Mouse (Mus musculus): Measurements from ENCODE around the gene Madcam1.

The Madcam1 gene

GRCm38 (mm10) chr10:79668076-79668475 is 3.7 kb downstream of the Madcam1 start:
- DNase-seq (ENCODE audit: low read depth, low spot score) = no peak

- peak; percentile 88 for DNase-seq (ENCODE audit: low read depth, low spot score)
Observed at GRCm38 (mm10) chr10:79668771-79669575, 4.6 kb downstream of the Madcam1 start, which contains the start of gene Tpgs1. Gene Tpgs1 (plus strand): TSS chr10:79669369.

GRCm38 (mm10) chr10:79669576-79670057 is 5.3 kb downstream of the Madcam1 start:
- DNase-seq (ENCODE audit: low read depth, low spot score) = peak; percentile 82

- DNase-seq (ENCODE audit: low read depth, low spot score) = no peak
Observed at GRCm38 (mm10) chr10:79670071-79670888, 5.9 kb downstream of the Madcam1 start.

- DNase-seq (ENCODE audit: low read depth, low spot score) = no peak
Observed at GRCm38 (mm10) chr10:79671396-79672087, 7.2 kb downstream of the Madcam1 start.

- DNase-seq (ENCODE audit: low read depth, low spot score) = no peak
Observed at GRCm38 (mm10) chr10:79672088-79672455, 7.7 kb downstream of the Madcam1 start.

GRCm38 (mm10) chr10:79673054-79673453 is 8.7 kb downstream of the Madcam1 start:
- DNase-seq (ENCODE audit: low read depth, low spot score) = no peak

- no peak for DNase-seq (ENCODE audit: low read depth, low spot score)
Observed at GRCm38 (mm10) chr10:79675346-79676035, 11.1 kb downstream of the Madcam1 start.

GRCm38 (mm10) chr10:79680606-79681495 is 16.5 kb downstream of the Madcam1 start:
- no peak for DNase-seq (ENCODE audit: low read depth, low spot score)

- DNase-seq (ENCODE audit: low read depth, low spot score) = peak; percentile 99
Observed at GRCm38 (mm10) chr10:79681591-79682245, 17.4 kb downstream of the Madcam1 start, which contains the start of gene Cdc34. Gene Cdc34 (plus strand): TSS chr10:79682195.

GRCm38 (mm10) chr10:79682551-79682915 is 18.2 kb downstream of the Madcam1 start:
- no peak for DNase-seq (ENCODE audit: low read depth, low spot score)

- peak; percentile 63 for DNase-seq (ENCODE audit: low read depth, low spot score)
Observed at GRCm38 (mm10) chr10:79682916-79683582, 18.7 kb downstream of the Madcam1 start.

- DNase-seq (ENCODE audit: low read depth, low spot score) = no peak
Observed at GRCm38 (mm10) chr10:79683726-79684640, 19.6 kb downstream of the Madcam1 start.

- DNase-seq (ENCODE audit: low read depth, low spot score) = no peak
Observed at GRCm38 (mm10) chr10:79684770-79685600, 20.6 kb downstream of the Madcam1 start.

- no peak for DNase-seq (ENCODE audit: low read depth, low spot score)
Observed at GRCm38 (mm10) chr10:79686219-79686618, 21.9 kb downstream of the Madcam1 start.

GRCm38 (mm10) chr10:79686691-79687090 is 22.3 kb downstream of the Madcam1 start:
- DNase-seq (ENCODE audit: low read depth, low spot score) = no peak

GRCm38 (mm10) chr10:79687513-79687912 is 23.2 kb downstream of the Madcam1 start:
- DNase-seq (ENCODE audit: low read depth, low spot score) = no peak
